Mouse (Mus musculus): ENCODE data around the gene Kcnt2.

The Kcnt2 gene

DNA sequence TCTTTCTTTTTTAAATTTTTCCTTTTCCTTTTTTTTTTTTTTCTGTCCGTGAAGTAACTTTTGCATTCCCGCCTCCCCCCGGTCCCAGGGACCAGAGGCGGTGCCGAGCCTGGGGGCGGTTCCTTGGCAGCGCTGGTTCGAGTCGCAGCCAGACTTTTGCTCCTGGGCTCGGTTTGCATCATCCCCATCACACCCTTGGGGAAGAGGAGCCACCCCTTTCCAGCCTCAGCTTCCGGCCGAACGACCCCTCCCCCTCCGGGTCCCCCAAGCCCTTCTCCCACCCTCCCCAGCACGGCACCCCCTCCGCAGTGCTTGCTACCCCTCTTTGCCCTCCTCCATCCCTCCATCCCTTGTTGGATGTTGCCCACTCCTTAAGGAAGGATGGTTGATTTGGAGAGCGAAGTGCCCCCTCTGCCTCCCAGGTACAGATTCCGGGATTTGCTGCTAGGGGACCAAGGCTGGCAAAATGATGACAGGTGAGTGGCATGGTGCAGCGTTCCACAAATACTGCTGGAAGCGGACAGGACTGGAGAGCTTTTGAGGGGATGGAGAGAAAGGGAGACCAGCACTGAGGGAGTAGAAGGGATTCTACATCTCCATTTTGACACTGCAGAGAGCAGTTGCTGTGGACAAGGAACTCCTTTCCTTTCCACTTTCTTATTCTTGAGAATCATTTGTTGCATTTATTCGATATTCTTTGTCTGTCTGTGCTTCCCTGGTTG, at the start of gene Kcnt2:
Gene Kcnt2, plus strand, starts transcription at position 283 of the 722 bp plus-strand sequence.
- in situ Hi-C loops (cut with MboI) = no loop called here

DNA sequence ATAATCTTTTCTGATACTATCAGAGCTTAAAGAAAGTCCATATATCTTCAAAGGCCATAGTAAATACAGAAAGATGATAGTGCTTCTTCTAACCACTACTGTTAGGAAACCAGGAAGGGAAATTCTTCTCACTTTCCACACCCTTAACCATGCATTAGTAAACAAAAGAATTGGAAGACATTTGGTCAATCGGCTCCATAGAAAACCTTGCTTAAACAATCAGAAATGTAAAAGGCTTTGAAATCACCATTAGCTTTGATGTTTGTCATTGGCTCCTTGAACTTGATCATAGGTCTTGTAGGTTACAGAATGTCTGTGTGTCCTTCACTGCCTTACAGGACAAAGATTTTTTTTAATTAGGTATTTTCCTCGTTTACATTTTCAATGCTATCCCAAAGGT, 40.6 kb upstream of the Kcnt2 start:
- in situ Hi-C loops (cut with MboI) = no loop called here

DNA sequence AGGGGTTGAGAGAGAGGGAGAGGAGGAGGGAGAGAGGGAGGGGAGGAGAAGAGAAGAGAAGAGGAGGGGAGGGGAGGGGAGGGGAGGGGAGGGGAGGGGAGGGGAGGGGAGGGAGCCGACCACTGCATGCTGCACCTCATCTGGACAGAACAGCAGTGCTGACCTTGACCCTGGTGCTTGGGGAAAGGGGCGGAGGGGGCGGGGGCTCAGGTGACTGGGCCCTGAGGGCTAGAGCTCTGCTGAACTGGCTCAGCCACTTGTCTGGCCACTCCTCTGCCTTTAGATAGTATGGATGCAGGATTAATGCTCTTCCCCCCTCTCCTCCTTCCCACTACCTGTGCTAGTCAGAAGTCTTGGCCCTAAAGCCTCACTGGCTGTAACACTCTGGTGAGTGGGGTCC, 20.7 kb upstream of the Kcnt2 start:
- in situ Hi-C loops (cut with MboI) = no loop called here

DNA sequence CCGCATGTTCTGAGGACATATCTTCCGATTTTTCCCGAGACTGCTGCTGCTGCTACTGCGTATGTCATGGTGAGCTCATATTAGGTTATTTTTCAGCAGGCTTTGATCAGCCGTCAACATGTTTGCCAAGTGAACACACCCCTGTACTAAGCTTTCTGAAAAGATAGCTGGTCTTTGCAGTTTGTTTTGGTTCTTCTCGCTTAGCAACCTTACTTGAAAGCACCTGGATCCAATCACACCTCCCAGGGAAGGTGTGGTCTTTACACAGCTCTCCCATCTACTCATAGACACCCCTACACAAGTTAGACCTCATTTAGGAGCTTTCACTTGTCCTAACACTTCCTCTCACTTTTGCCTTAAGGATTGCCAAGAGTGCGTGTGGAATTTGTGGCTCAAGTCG, 19.3 kb upstream of the Kcnt2 start:
- in situ Hi-C loops (cut with MboI) = no loop called here

DNA sequence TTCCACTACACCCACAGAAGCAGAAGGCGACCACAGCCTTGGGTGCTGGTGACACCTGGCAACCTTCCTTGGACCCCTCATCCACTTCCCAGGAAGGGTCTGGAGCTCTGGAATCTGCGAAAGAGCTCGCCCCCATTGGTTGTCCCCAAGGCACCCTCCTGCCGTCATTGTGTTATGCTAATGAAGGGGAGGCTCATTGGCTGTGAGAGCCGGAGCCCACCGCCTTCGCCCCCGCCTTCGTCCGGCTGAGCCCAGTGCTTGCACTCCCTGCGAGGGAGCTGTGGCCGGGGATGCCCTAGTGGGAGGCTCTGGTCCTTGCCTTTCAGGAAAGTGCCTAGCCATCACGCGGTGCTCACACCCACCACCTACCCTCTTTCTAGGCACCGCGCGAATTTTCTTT, 493 bp upstream of the Kcnt2 start:
- in situ Hi-C loops (cut with MboI) = no loop called here

DNA sequence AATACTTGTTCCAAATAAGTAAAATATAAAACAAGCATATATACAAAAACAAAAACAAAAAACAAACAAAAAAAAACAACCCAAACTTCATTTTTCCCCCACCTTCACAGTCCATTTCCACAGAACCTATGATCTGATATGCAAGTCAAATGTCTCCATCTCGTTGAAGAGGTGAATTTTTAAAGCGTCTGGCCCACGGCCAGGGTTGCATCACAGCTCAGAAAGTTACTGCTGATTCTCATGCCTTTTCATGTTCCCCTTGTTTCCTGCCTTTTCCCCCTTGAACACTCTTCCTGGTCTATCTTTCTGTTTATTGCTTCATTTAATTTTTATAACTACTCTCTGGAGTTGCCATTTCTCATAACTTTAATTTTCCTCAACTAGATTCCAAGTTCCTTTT, 18.7 kb downstream of the Kcnt2 start:
- in situ Hi-C loops (cut with MboI) = no loop called here

DNA sequence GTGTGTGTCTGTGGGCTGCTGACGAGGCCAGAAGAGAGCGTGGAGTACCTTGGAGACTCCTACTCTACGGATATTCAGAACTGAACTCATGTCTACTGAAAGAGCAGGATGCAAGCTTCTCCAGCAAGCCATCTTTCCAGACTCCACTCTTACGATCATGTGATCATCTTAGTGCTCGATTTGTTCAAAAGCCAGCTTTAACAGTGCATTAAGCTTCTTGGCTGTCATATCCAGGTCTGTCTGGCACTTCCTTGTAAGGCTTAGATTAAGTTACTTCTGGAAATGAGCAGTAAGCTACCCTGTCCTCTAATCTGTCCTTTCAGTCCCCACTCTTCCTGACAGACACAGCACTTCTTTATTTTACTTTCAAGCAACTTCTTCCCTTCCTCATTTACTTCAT, 20.1 kb downstream of the Kcnt2 start:
- in situ Hi-C loops (cut with MboI) = no loop called here

DNA sequence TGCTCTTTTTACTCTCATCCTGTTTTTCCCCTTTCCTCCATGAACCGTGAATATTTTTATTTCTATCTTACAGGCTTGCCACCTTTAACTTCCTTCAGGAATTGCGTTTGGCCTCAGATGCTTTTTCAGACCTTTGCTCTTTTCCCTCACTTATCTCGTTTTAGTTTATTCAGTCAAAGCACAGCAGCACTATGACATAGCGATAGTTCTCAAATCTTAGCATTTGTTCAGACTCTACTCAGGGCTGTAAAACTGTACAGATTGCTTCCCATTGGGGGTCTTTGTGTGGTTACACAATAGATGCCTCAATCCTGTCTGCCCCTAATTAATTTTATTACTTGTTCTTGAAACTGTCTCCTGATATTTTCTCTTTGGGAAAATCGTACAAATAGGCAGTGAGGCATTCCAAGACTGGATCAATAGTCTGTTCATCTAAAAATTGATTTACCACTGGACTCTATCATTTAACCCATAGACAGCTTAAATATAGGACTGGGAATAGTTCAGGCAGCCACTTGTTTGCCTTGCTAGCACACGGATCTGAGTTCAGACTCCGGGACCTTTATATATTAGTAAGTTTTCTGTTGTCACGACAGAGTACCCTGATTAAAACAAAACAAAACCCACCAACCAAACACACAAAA, 20.8 kb downstream of the Kcnt2 start:
- in situ Hi-C loops (cut with MboI) = no loop called here

DNA sequence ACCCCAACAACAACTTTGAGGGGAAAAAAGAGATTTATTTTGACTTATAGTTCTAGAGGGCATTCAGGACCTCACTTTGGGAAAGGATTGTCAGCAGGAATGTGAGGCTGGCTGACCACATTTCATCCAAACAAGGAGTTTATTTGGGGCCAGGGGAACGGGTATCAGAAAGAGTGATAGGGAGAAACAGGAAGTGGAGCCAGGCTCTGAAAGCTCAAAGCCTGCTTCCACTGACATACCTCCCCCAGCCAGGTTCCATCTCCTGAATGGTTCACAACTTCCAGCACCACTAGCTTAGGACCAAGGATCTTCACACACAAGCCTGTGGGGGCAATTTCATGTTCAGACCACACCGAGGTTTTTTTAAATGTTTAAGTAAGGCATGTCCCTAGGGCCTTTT, 21.3 kb downstream of the Kcnt2 start:
- in situ Hi-C loops (cut with MboI) = no loop called here

DNA sequence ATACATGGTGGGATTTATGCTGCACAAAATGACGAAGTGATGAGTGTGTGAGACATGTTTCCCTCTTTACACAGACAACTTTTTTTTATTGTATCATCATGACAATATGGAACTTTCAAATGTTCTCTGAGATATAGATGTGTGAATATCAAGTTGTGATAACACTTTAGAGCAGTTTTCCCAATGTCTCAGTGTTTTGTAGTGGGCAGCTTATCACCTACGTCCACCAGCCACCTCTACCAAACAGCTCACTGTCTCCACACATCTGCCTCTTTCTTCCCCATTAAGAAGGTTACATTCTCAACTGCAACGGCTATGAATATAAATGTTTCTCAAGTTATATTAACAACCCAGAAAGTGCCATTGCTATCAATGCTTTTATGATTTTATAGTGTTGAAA, 27.7 kb downstream of the Kcnt2 start:
- in situ Hi-C loops (cut with MboI) = no loop called here

DNA sequence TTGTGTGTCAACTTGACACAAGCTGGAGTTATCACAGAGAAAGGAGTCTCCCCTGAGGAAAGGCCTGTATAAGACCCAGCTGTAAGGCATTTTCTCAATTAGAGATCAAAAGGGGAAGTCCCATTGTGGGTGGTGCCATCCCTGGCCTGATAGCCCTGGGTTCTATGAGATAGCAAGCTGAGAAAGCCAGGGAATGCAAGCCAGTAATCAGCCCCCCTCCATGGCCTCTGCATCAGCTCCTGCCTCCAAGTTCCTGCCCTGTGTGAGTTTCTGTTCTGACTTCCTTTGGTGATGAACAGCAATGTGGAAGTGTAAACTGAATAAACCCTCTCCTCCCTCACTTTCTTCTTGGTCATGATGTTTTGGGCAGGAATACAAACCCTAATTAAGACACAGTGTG, 29.9 kb downstream of the Kcnt2 start:
- in situ Hi-C loops (cut with MboI) = no loop called here

DNA sequence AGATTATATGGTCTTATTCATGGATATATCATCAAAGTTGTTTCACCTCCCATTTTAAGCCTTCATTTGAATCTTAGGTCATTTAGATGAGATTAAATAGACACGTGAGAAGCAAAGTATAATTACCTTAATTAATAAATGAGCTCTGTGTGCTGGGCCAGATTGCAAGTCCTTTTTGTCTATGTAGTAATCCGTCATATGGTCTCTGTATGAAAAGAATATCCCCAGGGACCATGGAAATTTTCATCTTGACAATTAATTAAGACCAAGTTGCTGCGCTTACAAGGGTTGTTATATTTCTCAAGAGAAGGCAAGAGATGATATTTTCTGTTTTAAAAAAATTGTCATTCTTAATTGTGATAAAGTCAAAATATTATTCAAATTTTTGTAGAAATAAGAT, 47.2 kb downstream of the Kcnt2 start:
- in situ Hi-C loops (cut with MboI) = no loop called here

DNA sequence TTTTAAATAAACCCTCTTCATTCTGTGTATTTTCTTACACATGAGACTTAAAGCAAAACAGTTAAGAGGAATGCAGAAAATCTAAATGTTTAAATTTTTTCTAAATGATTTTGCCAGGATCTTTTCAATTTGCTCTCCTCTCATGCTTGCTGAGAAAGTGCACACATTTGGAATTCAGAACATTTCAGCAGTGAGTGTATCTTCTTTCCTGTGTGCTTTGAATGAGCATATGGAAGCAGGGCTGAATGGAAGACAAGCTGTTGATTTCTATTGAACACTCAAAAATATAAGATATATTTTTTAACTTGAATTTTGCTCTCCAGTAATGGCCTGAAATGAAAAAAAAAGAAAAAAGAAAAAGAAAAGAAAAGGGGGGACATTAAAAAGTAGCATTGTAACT, 49.5 kb downstream of the Kcnt2 start:
- in situ Hi-C loops (cut with MboI) = no loop called here

DNA sequence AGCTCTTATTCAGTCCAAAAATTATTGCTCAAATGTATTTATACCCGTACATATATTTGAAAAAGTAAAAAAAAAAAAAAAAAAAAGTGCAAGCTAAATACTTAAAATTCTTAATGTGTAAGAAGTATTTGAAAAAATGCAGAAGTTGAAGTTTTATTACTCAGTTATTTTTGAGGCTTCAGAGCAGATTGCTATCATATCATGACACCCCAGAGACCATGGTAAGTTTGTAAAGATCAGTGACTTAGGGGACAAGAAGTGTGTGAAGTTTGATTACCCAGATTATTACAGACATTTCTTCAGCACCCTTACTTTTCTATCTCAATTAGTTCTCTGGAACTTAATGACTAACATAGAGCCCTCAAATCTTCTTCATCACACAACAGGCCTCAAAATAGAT, 58.3 kb downstream of the Kcnt2 start:
- in situ Hi-C loops (cut with MboI) = no loop called here

DNA sequence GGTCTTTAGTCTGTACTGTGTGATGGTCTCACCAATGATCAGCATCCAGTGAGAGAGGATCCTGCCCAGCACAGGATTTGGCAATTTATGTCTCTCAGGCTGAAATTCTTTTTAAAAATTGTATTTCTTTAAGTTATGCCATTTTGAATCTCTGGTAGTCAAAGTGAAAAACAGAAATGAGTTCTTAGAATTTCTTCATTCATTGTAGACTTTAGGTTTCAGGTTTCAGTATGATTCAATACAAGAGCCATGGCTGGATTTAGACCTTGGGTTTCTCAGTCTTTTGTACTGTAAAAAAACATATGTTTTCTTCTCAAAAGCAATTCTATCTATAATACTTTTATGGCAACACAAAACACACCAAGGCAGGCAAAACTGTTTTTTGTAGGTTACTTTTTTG, 59.4 kb downstream of the Kcnt2 start:
- in situ Hi-C loops (cut with MboI) = no loop called here

DNA sequence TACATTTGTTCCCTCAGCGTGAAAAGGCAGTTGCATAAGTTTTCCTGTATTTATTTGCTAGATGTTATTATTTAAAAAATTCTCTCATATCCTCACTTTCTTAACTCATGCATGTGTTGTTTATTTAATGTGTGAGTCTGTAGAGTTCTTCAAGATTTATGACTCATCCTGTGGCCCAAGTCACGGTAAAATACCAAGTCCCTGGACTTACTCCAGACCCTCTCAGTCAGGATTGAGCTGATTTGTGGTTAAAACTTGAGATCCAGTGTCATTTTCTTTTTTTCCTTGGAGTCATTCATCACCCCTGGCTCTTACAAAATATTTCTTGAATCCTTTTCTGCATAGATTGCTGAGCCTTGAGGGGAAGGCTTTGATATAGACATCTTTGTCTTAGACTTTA, 60.4 kb downstream of the Kcnt2 start:
- in situ Hi-C loops (cut with MboI) = no loop called here

DNA sequence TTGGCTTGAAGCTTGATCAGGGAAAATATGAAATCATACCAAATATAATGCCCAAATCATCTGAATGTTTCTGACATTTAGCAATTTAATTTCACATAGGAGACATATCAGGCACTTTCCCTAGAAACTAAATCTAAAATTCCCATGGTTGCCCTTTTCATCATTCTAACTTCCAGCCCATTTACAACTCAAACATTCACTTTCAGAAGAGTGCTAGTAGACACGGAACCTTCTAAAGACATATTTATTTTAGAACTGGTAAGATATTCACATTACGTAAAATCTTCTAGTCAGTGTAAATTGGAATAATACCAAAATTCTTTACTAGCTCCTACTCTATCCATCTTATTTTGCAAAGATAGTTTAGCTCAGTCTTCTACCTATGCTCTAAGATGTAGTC, 64.8 kb downstream of the Kcnt2 start:
- in situ Hi-C loops (cut with MboI) = no loop called here

DNA sequence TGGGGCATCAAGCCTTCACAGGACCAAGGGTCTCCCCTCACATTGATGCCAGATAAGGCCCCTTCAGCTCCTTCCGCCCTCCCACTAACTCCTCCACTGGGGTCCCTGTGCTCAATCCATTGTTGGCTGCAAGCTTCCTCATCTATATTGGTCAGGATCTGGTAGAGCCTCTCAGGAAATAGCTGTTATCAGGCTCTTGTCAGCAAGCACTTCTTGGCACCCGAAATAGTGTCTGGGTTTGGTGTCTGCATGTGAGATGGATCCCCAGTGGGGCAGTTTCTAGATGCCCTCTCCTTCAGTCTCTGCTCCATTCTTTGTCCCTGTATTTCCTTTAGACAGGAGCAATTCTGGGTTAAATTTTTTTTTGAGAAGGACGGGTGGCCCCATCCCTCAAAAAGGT, 79.1 kb downstream of the Kcnt2 start:
- in situ Hi-C loops (cut with MboI) = no loop called here

DNA sequence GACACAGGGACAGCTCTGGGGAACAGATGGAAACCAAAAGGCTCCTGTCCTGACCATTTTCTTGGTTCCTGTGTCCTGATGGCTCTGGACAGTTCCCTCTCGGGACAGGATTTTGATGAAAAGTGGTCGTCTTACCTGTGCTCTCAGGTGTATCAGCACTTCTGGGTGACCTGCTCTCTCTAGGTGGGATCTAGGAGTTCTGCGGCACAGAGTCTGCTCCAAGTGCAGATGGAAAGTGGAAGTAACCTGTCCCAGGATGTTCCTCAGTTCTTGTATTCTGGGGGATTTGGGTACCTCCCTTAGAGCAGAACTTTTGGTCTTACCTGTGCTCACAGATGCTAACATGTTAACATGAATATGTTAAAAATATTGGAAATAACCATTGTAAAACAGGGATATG, 80.8 kb downstream of the Kcnt2 start:
- in situ Hi-C loops (cut with MboI) = no loop called here

DNA sequence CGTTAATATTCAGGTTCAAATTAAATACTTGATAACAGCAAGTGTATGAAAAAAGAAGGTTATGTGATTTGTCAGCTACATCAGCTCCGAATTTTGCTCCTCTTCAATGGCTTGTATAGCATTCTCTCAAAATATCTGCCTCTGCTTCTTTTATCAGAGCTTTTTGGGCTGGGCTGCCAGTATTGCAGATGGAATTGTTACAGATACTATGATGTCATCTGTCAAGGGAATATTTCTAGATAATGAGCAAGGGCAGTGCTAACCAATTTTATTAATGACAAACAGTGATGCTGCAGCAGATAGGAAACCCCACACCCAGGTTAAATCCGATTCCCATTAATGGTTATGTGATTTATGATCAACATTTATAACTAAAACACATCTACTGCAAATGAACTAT, 87.7 kb downstream of the Kcnt2 start:
- in situ Hi-C loops (cut with MboI) = no loop called here

DNA sequence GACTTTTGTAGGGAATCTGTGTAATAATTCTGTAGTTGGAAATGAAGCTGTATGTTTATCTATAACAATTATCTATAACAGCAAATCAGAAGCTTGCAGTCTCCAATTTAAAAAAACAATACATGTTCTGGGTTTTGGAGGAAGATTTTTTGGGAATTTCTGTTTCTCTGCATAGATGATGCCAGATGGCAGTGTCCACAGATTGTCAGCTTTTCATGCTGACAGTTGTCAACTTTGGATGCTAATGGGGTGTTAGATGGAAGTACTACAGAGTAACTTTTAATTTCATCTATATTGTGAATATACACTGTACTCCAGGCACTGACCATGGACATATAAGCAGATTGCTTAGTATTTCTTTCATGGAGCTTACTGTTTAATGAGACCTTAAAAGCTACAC, 92.5 kb downstream of the Kcnt2 start:
- in situ Hi-C loops (cut with MboI) = no loop called here

DNA sequence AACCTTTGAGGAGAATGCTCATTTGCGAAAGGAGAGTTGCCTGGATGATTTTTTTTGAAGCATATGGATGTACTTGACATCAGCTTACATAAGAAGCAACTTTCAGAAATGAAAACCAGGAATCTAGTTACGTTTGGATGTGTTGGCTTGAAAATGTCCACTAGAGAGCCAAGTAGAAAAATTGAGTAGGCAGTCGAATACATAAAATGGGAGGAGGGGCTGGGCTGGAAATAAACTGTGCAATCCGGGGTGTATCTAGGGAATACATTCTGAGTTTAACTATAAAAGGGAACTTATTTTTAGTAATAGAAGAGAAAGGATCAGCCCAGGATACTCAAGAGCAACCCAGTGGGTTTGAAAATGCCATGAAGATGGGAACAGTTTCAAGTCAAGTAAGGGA, 93.4 kb downstream of the Kcnt2 start:
- in situ Hi-C loops (cut with MboI) = no loop called here

DNA sequence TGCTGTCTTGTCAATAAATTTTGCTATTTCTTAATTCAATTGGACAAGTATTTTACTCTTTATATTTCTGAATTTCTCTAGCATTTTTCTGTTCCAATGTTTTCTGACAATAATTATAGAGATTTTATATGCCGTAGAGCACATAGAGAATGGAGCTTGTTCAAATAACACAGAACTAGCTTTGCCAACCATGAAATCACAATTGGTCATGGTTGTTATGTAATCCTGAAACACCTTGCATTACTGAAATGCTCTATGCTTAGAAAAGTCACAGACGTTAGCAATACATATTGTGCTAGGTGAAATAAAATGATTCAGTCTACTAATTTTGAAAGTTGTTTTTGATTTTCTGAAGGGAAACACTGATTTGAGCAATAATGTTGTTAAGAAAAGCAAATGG, 118.8 kb downstream of the Kcnt2 start:
- in situ Hi-C loops (cut with MboI) = no loop called here

DNA sequence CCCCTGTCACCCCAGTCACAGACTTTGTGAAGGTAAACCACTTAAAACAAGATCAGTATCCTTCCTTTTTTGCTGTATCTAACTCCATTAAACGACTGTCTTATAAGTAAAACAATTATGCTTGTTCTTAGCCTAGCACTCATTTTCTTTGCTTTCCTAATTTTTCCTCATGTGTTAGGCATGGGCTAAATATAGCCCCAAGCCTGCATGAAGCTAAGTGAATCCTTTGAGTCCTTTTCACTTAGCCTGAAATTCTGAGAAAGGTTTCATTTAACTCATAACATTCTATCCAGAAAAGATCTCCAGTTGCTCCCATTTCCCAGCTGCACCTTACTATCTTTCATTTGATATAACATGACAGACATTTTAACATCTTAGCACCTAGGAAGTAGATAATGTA, 127.6 kb downstream of the Kcnt2 start:
- in situ Hi-C loops (cut with MboI) = no loop called here

All from mature B cell (primary cell).